Mouse (Mus musculus): ENCODE measurements at regions not wholly inside any gene's neighbourhood (a gene's known extent, or its start where the extent isn't known, plus 50 kb on each side); places are given as distances from the start of the nearest gene placed in this dataset.

GRCm38 (mm10) chr2:160587015-160587835 is 58.5 kb upstream of the Top1 start:
- DNase-seq (ENCODE audit: low spot score), result no peak

- DNase-seq (ENCODE audit: low spot score), result no peak
Observed at GRCm38 (mm10) chr2:160588401-160588800, 57.3 kb upstream of the Top1 start.

GRCm38 (mm10) chr2:160590209-160590910 is 55.3 kb upstream of the Top1 start:
- DNase-seq (ENCODE audit: low spot score), result no peak

GRCm38 (mm10) chr2:160591446-160592180 is 54.1 kb upstream of the Top1 start:
- no peak for DNase-seq (ENCODE audit: low spot score)

GRCm38 (mm10) chr2:160593035-160593434 is 52.7 kb upstream of the Top1 start:
- DNase-seq (ENCODE audit: low spot score), result peak; percentile 89
